Mouse (Mus musculus) heart, postnatal 0 days (tissue): ENCODE results near the gene BC024063.

Experiments
- CTCF ChIP-seq: IDR thresholded peaks from 2 replicates; pipeline ENCODE4 v1.5.1; 2016; ENCODE audit warnings: antibody characterized with exemption, control low read depth, low read depth
- EP300 ChIP-seq: IDR thresholded peaks from 2 replicates; pipeline ENCODE4 v1.6.1; 2016; ENCODE audit warnings: antibody characterized with exemption, low read depth

- TF ChIP-seq CTCF (no peak), EP300 (no peak)
Observed at GRCm38 (mm10) chr10:82145282-82145681, 62.1 kb downstream of the BC024063 start.
